Mouse (Mus musculus) induced T-regulatory cell, adult 2 months (primary cell): ENCODE data around the gene Slc25a33.
A peak's percentile ranks its signal among the peaks of the same experiment; 100 is the strongest.

Experiments used
- DNase-seq: peaks from one replicate; pipeline ENCODE4 v3.0.0-alpha.2; 2012; ENCODE audit warnings: low read depth

Gene Slc25a33

DNA sequence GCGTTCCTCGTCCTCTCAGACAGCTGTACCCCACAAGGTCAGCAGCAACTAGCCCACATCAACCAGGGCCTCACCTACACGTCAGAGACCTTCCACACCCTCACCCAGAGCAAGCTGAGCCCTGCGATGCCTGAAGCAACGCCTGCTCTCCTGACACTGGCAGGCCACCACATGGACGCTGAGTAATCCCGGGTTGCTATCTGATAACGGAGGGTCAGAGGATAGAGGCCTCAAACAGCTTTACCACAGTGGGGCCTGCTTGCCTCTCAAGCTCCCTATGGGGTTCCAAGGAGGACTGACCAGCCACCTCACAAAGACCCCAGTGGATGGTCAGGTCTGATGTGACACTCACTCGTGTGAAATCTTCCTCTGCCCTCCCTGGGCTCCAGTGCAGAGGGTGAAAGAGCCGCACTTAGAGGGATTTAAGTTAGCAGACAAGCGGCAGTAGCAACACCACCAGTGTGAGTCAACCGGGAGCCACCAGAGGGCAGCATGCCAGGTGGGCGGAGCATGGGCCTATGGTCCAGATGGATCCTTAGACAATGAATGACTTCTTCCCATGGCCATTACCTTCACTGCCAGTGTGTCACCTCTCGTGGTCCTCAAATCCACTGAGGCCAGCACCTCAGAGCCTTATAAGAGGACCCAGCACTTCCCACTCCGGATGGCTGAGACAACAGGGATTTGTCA is 48.3 kb downstream of the Slc25a33 start:
- peak; percentile 71 for DNase-seq

GRCm38 (mm10) chr4:149724916-149725470 is 49.1 kb downstream of the Slc25a33 start:
- DNase-seq = no peak

DNA sequence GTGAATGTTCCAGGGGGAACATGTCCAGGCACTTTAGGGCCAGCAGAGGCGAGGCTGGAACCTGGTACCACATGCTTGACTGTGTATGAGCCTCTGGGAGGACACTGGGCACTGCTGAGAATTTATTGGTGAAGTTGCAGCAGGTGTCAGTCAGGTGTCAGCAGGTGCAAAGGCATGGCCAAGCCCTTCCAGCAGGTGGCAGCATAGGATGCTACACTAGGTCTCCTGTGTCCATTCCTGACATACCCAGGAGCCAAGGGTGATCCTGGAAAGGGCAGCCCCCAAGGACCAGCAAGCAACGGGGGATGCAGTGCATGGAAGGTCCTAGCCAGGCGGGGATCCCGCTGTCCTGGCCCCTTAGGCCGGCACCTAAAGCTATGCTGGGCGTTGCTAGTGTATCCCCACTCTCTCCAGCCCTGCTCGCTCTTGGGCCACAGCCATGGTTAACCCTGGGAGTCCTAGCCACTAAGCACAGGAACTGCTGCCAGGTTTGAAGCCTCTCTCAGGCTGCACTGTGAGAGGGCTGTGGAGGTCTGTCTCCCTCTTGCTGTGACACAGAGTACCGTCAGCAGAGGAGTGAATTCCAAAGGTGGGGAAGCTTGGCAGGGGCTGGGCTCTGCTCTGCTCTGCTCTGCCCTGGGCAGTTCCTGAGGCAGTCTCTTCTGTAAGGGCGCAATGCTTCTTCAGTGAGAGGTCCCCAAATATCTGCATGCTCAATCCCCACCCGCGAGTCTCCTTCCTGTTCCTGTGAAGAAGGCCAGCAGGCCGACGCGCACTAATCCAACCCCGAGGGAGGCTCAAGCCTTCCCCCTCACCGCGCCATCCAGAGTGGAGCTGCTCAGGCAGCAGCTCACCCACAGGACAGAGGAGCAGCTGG is 50.0 kb downstream of the Slc25a33 start:
- DNase-seq = peak; percentile 70

- DNase-seq = no peak
Observed at GRCm38 (mm10) chr4:149723021-149723390, 51.1 kb downstream of the Slc25a33 start.

- DNase-seq = no peak
Observed at GRCm38 (mm10) chr4:149722104-149723020, 51.7 kb downstream of the Slc25a33 start.

GRCm38 (mm10) chr4:149721163-149721562 is 52.9 kb downstream of the Slc25a33 start:
- peak; percentile 39 for DNase-seq

- peak; percentile 69 for DNase-seq
Observed at GRCm38 (mm10) chr4:149719686-149720085, 54.4 kb downstream of the Slc25a33 start.

DNA sequence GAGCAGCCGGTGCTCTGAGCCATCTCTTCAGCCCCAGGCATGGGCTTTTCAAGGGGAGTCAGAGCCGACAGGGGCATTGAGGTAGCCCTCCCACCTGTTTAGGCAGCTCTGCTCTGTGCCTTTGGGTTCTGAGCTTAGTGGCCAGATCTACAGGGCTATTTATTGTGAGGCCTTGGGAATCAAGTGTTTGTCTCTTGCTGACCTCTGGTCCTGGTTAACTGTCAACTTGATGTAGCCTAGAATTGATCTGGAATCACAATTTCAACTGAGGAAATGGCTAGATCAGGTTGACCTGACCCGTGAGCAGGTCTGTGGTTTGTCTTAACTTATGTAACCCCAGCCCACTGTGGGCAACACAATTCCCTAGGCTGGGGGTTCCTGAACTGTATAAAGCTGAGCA is 59.5 kb downstream of the Slc25a33 start:
- DNase-seq = no peak

DNA sequence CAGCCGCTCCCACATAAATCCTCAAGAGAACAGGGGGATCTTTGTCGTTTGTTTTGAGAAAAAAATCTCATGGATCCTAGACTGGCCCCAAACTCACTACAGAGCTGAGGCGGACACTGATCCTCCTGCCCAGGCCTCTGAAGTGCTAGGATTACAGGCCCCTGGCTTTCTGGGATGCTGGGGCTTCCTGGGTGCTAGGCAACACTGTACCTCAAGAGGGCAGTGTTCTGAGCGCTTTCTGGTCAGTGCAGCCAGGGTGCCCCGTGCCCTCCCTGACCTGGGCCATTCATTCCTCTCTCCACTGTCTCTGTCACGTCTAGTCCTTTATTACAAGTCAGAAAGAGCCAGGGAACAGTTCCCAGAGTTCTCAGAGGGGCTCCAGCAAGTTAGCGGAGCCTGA is 62.1 kb downstream of the Slc25a33 start:
- peak; percentile 73 for DNase-seq

DNA sequence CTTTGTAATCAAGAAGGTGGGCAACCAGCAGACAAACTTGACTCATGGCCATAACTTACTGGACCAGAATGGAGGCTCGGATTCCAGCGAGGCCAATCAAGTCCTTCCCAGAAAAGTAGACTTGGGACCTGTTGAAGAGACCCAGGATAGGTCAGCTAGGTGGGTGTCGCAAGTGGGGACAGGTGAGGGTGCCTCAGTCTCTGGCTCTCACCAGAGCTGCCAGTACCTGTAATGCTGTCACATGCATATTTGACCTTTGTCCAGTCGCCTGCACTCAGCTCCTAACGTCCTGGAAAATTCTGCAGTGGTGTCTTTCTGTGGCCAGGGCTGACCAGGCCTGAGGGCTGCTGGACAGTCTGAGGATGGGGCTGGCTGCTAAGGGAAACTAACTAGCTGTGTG is 62.6 kb downstream of the Slc25a33 start:
- no peak for DNase-seq

GRCm38 (mm10) chr4:149710510-149710909 is 63.6 kb downstream of the Slc25a33 start:
- DNase-seq = peak; percentile 92

DNA sequence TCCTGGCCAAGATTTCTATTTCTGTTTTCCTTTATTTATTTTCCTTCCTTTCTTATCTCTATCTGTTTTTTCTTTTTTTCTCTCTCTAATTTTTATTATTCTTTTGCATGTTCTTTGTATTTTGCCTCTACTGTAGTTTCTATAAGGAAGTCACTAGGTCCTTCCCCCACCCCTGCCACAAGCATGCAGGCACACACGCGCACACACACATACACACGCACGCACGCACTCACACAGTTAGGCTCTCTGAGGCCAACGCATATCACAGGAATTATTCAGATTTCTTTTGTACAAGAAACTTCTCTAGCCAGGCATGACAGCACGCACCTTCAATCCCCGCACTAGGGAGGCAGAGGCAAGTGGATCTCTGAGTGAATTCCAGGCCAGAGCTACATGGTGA is 68.1 kb downstream of the Slc25a33 start:
- DNase-seq = peak; percentile 68

GRCm38 (mm10) chr4:149705298-149705697 is 68.8 kb downstream of the Slc25a33 start:
- DNase-seq = peak; percentile 53

GRCm38 (mm10) chr4:149702210-149702979 is 71.7 kb downstream of the Slc25a33 start, which contains the start of gene Pik3cd:
Pik3cd (minus strand) TSS chr4:149702571.
- DNase-seq = peak; percentile 86

DNA sequence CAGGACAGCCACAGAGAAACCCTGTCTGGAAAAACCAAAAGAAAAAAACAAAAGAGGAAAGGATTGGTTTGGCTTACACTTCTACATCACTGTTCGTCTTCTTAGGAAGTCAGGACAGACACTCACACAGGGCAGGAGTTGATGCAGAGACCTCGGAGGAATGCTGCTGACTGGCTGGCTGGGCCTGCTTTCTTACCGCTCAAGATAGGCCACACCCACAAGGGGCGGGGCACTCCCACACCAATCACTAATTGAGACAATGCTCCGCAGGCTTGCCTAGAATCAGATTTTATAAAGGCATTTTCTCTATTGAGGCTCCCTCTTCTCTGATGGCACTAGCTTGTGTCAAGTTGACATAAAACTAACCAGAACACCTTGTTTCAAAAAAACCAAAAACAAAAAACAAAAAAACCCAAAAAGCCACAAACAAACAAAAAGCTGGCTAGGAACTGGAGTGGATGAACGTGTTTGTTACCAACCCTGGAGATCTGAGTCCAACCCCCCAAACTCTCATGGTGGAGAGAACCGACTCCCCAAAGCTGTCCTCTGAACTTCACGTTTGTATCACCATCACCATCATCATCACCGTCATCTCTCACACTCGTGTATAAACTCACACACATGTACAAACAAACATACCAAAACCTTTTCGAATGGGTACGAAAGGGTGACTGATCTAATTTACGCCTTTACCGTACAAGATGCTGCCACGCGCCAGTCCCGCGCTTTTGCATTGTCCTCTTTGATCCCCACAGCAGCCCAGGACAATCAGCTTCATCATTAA is 72.5 kb downstream of the Slc25a33 start:
- peak; percentile 96 for DNase-seq

GRCm38 (mm10) chr4:149699953-149700352 is 74.1 kb downstream of the Slc25a33 start:
- DNase-seq = no peak

- peak; percentile 85 for DNase-seq
Observed at GRCm38 (mm10) chr4:149698197-149698821, 75.8 kb downstream of the Slc25a33 start.

GRCm38 (mm10) chr4:149697506-149698196 is 76.4 kb downstream of the Slc25a33 start:
- DNase-seq = peak; percentile 91
